Mouse (Mus musculus): ENCODE data around the gene Tmem176a. TPM values are rescaled to one million over a fixed set of nuclear protein-coding genes. Genes with fewer than 3 reads are reported as not detected.
"Not testable (repeated sequence)": the region's sequence is repeated elsewhere in the genome, so short reads cannot be mapped to it uniquely, and the experiment has no call there.

Tmem176a gene
- total RNA-seq, 2 experiments from 2014 or later = 18.9 to 30.2 TPM

GRCm38 (mm10) chr6:48840973-48841625 lies 380 bp downstream of the Tmem176a start, which contains the start of gene Tmem176b:
Tmem176b (minus strand) TSS chr6:48841496.
- peak; percentile 82 to 93 for DNase-seq (ENCODE audit: low spot score in 2 of 2)

DNA sequence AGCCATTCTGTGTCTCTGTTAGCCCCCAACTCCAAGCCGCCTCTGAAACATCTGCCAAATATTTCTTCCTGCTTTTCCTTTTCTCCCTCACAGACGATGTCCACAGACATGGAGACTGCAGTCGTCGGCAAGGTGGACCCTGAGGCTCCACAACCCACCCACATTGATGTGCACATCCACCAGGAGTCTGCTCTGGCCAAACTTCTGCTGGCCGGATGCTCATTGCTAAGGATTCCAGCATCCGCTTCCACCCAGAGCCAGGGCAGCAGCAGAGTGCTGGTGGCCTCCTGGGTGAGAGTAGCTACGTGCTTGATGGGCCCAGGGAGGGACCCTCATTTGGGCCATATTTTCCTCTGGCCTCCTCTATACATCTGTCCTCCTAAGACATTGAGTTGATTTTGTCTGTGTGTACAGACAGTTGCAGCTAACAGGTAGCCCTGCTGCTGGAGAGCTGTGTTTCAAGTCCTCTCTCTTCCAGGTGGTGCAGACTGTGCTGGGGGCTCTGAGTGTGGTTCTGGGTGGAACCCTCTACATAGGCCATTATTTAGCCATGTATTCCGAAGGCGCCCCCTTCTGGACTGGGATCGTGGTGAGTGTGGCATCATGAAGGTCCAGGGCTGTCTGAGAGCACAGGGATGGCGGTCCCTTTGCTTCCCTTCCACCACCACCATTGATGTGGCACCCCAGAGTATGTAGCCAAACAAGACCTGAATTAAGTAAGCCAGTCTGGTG lies 1.6 kb downstream of the Tmem176a start:
- peak in 1 of 2 experiments; percentile 43 for DNase-seq (ENCODE audit: low spot score in 2 of 2)

- DNase-seq (ENCODE audit: low spot score in 2 of 2) = no peak
These were observed 4.4 kb downstream of the Tmem176a start for GRCm38 (mm10) chr6:48845086-48845485.

DNA sequence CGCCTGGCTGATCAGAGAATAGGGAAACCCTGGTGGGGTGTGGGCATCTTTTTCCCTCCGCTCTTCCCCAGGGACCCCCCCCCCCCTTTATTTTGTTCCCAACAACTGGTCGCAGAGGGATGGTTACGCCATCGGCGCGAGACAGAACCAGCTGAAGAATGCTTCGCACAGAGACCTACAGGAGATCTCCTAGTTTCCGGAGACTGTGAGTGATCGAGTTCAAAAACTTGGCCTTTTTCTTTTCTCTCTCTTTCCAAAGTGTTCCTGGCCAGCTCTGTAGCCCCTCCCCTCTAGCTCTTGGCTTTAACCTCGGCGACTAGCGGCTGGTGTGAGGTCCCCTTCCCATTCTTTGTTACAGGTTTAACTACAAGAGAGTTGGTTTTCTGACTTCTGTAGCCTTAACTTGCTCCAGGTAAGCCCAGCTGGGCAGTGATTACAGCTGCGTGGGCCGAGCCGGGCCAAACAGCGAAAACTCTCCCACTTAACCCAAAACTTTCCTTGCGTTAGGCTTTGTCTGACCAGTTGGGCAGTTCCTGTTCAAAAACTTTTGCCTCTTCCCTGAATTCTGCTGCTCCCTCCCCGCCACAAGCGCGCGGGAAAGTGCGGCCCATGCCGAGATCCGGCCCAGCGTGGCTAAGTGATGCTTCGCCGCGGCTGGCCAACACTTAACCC lies 11.2 kb downstream of the Tmem176a start:
- DNase-seq (ENCODE audit: low spot score in 2 of 2) = peak in 1 of 2 experiments; percentile 46

GRCm38 (mm10) chr6:48854155-48854554 lies 13.4 kb downstream of the Tmem176a start:
- no peak for DNase-seq (ENCODE audit: low spot score in 2 of 2)

- no peak for DNase-seq (ENCODE audit: low spot score in 2 of 2)
These were observed 17.0 kb downstream of the Tmem176a start for GRCm38 (mm10) chr6:48857613-48858302.

- peak; percentile 19 to 69 for DNase-seq (ENCODE audit: low spot score in 2 of 2)
These were observed 19.6 kb downstream of the Tmem176a start for GRCm38 (mm10) chr6:48860130-48860815.

- no peak for DNase-seq (ENCODE audit: low spot score in 2 of 2)
These were observed 20.1 kb downstream of the Tmem176a start for GRCm38 (mm10) chr6:48860851-48861250.

- DNase-seq (ENCODE audit: low spot score in 2 of 2) = peak; percentile 14 to 20
These were observed 21.0 kb downstream of the Tmem176a start for GRCm38 (mm10) chr6:48861616-48862280.

DNA sequence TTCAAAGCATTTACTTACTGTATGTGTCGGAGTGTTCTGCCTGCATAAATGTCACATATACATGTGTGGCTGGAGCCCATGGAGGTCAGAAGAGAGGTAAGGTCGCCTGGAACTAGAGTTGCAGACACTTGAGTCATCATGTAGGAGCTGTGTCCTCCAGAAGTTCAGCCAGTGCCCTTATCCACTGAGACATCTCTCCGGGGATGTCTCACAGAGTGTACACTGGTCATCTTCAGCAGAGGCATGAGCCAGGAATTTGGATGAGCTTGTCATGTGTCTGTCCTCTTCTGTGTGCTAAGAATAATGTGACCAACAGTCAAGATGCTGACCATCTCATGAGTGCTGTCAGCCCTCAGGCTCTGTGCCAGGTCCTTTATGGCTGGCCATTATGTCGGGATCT lies 22.1 kb downstream of the Tmem176a start:
- no peak for DNase-seq (ENCODE audit: low spot score in 2 of 2)

DNA sequence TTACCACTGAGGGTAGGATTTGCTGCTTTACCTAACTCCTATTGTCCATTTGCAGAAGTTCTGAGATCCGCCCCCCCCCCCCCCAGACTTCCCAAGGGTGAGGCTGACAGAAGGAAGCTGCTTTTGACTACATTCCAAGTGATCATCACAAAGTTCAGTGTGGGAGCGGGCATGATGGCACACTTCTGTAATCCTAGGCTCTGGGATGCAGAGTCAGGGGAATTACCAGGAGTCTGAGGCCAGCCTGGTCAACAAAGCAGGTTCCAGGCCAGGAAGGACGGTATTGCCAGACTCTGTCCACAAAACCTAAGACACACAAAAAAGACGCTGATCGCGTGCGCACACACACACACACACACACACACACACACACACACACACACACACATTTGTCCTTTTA lies 22.8 kb downstream of the Tmem176a start:
- DNase-seq (ENCODE audit: low spot score in 2 of 2) = no peak

GRCm38 (mm10) chr6:48864181-48864580 lies 23.5 kb downstream of the Tmem176a start:
- peak in 1 of 2 experiments; percentile 7 for DNase-seq (ENCODE audit: low spot score in 2 of 2)

DNA sequence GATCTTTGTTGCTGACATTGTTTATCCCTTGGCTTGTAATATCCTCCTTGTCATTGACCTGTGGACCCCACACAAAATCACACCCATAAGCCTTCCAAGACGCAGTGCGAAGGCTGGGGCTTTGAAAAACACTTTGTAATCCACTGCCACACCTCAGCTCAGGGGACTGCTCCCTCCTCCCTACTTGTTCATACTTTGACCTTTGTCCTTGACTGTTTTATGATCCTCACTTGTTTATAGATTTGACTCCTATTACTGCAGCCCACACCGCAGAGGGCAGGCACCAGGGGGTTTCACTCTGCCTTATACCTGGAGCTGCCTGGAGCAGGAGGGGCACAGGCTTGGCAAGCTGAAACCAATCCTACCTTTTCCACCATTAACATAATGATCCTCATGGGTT lies 24.0 kb downstream of the Tmem176a start:
- DNase-seq (ENCODE audit: low spot score in 2 of 2) = no peak

DNA sequence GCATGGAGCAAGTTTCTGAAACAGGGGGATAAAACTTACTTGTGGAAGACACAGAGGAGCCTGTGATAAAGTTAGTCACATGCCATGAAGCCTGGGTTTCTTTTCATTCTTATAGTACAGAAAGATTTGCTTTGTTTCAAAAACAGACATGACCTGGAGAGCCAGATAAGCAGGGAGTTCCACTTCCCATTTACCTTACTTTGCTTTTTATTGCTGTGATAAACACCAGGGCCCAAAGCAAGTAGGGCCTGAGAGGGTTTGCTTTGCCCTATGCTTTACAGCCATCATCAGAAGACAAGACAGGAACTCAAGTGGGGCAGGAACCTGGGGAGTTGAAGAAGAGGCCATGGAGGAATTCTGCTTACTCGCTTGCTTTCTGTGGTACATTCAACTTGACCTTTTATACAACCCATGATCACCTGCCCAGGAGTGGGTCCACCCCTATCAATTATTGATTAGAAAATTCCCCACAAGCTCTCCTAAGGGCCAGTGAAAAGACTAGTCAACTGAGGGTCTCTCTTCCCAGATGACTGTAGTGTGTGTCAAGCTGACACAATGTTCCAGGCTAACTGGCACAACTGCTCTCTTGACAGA lies 24.5 kb downstream of the Tmem176a start:
- no peak for DNase-seq (ENCODE audit: low spot score in 2 of 2)

DNA sequence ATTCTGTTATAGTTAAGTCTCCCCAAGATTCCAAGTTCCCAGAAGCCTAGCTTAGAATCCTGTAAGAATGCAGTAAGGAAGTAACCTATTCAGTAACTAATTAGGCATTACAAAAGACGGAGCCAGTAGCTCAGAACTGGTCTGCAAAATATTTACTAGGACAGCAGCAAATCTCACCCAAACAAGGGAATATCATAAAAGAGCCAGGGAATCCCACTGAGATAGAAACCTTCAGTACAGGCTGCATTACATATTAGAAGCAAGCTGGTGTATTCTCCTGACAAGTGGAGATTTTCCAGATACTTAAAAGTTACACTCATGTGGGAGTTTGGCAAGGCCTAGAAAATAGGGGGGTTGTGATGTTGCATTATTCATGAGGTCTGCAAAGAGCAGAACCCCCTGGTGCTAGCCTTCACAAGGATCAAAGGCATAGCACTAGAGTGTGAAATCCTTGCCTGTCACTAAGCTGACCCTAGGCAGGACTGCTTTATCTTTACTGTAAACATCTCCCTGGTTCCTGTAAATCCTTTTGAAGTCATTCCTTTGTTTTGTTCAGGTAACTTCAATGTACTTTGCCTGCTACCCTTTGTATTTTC lies 25.7 kb downstream of the Tmem176a start:
- DNase-seq (ENCODE audit: low spot score in 2 of 2) = not testable (repeated sequence)

GRCm38 (mm10) chr6:48867158-48867557 lies 26.4 kb downstream of the Tmem176a start:
- no peak for DNase-seq (ENCODE audit: low spot score in 2 of 2)

GRCm38 (mm10) chr6:48869774-48870173 lies 29.1 kb downstream of the Tmem176a start:
- no peak for DNase-seq (ENCODE audit: low spot score in 2 of 2)

- no peak for DNase-seq (ENCODE audit: low spot score in 2 of 2)
These were observed 31.9 kb downstream of the Tmem176a start, which contains the start of gene Aoc1 for GRCm38 (mm10) chr6:48872596-48872995. Aoc1 (plus strand) TSS chr6:48872896.

- no peak for DNase-seq (ENCODE audit: low spot score in 2 of 2)
These were observed 33.9 kb downstream of the Tmem176a start for GRCm38 (mm10) chr6:48874576-48874975.
